Mouse (Mus musculus) MEL (cell line): ENCODE results near the gene Tspan32.

Experiments used
- CTCF ChIP-seq, 3 experiments: IDR thresholded peaks in 2 of 3; conservative IDR thresholded peaks in 1 of 3; 2 replicates each; pipeline ENCODE4 v1.5.1; 2011 to 2012; ENCODE audit warnings: low read length in 3 of 3, low read depth in 2 of 3, mild to moderate bottlenecking in 2 of 3, improper control_type of control experiment in 1 of 3, inconsistent platforms in 1 of 3, mixed read lengths in 1 of 3, moderate library complexity in 1 of 3; ENCODE audit not compliant: control insufficient read depth in 1 of 3, insufficient read depth in 1 of 3, poor library complexity in 1 of 3, severe bottlenecking in 1 of 3
- GATA1 ChIP-seq: IDR thresholded peaks from 2 replicates; pipeline ENCODE4 v1.6.1; 2011; ENCODE audit warnings: low read depth, low read length, improper control_type of control experiment
- MAX ChIP-seq: IDR thresholded peaks from 2 replicates; pipeline ENCODE4 v1.6.1; 2011; ENCODE audit warnings: low read length, improper control_type of control experiment
- POLR2A ChIP-seq, 2 experiments: IDR thresholded peaks; 2 replicates each; pipeline ENCODE4 v1.6.1; 2011 to 2012; ENCODE audit warnings: low read length in 2 of 2, mild to moderate bottlenecking in 2 of 2, control low read depth in 1 of 2, improper control_type of control experiment in 1 of 2, low read depth in 1 of 2, moderate library complexity in 1 of 2; ENCODE audit not compliant: control insufficient read depth in 1 of 2, insufficient read depth in 1 of 2, poor library complexity in 1 of 2

DNA sequence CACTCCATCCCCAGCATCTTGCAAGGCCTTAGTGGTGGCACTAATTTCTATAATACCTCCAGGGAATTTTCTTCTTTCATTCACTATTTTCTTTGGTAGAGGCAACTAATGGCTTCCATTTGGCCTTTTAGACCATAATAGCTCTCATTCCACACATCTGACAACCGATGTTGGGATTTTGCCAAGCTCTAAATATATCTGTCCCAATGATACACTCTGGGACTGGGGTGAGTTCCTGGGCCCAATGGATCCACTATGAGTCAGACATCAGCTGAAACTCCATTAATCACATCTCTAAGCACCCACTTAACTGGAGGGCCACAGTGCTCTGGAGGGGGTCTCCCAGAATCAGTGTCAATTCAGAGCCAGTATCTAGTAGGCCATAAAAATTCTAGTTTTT lies 27.0 kb downstream of the Tspan32 start:
- no peak for TF ChIP-seq CTCF (IDR thresholded peaks at IDR 0.05 in 2 of 3, conservative IDR thresholded peaks at IDR 0.05 in 1 of 3; ENCODE audit: control insufficient read depth in 1 of 3, insufficient read depth in 1 of 3, low read depth in 2 of 3, low read length in 3 of 3, poor library complexity in 1 of 3, severe bottlenecking in 1 of 3)
- no peak for TF ChIP-seq GATA1
- no peak for TF ChIP-seq POLR2A (IDR thresholded peaks at IDR 0.05; ENCODE audit: control insufficient read depth in 1 of 2, insufficient read depth in 1 of 2, low read depth in 1 of 2, low read length in 2 of 2, poor library complexity in 1 of 2)
- no peak for TF ChIP-seq MAX
